Mouse (Mus musculus): Measurements from ENCODE around the gene Cwc22.

- TF ChIP-seq CTCF (conservative IDR thresholded peaks at IDR 0.05; ENCODE audit: low read length): no peak
- TF ChIP-seq POU5F1 (IDR thresholded peaks at IDR 0.05; ENCODE audit: borderline replicate concordance, low read length): no peak
- no peak for TF ChIP-seq NANOG (IDR thresholded peaks at IDR 0.05; ENCODE audit: borderline replicate concordance, low read length)
Observed at GRCm38 (mm10) chr2:77924003-77924402, 22.2 kb downstream of the Cwc22 start.
